Mouse (Mus musculus) embryonic facial prominence, embryonic 11.5 days (tissue): ENCODE results near the gene Fkbp8. TPM values are rescaled to one million over a fixed set of nuclear protein-coding genes. Genes with fewer than 3 reads are reported as not detected.

Experiments
- polyA plus RNA-seq: library from polyadenylated mRNA; unstranded; fragments of >200 nt; fragmentation: Nextera tagmentation; extraction: Ambion mirVana; gene quantifications from 2 replicates; pipeline ENCODE4 v1.2.1, GENCODE M21; 2014

Gene Fkbp8
- polyA plus RNA-seq, 1 experiment from 2014 or later: 175 TPM

Other genes with a start within 250 kb of the Fkbp8 start
- gene Homer3, start 244.9 kb upstream of the Fkbp8 start, polyA plus RNA-seq: 48.9 and 52.9 TPM in 2 replicates
- gene Ddx49, start 225.2 kb upstream of the Fkbp8 start, polyA plus RNA-seq: 51.4 and 52.5 TPM in 2 replicates
- 220 and 271 TPM in 2 replicates for gene Cope, start 225.2 kb upstream of the Fkbp8 start, polyA plus RNA-seq
- 3.9 and 4.0 TPM in 2 replicates for gene Cers1, start 211.9 kb upstream of the Fkbp8 start, polyA plus RNA-seq
- 0.22 and 3.1 TPM in 2 replicates for gene Gdf1, start 197.9 kb upstream of the Fkbp8 start, polyA plus RNA-seq
- 20.4 and 21.0 TPM in 2 replicates for gene Upf1, start 174.4 kb upstream of the Fkbp8 start, polyA plus RNA-seq
- gene Comp, start 154.2 kb upstream of the Fkbp8 start, polyA plus RNA-seq: 0.17 TPM in 1 of 2 replicates, not detected in the other
- gene Crtc1, start 88.1 kb upstream of the Fkbp8 start, polyA plus RNA-seq: 10.2 and 11.8 TPM in 2 replicates
- gene Klhl26, start 50.8 kb upstream of the Fkbp8 start, polyA plus RNA-seq: 15.4 and 17.9 TPM in 2 replicates
- gene Tmem59l, start 40.4 kb upstream of the Fkbp8 start, polyA plus RNA-seq: 25.4 and 25.7 TPM in 2 replicates
- gene Crlf1, start 34.6 kb upstream of the Fkbp8 start, polyA plus RNA-seq: 63.8 and 64.7 TPM in 2 replicates
- 126 and 140 TPM in 2 replicates for gene Rex1bd, start 21.0 kb upstream of the Fkbp8 start, polyA plus RNA-seq
- gene Uba52, start 16.9 kb upstream of the Fkbp8 start, polyA plus RNA-seq: 783 and 884 TPM in 2 replicates
- gene Kxd1, start 232 bp downstream of the Fkbp8 start, polyA plus RNA-seq: 47.4 and 49.9 TPM in 2 replicates
- gene Ell, start 11.7 kb downstream of the Fkbp8 start, polyA plus RNA-seq: 15.3 and 16.1 TPM in 2 replicates
- gene Isyna1, start 66.6 kb downstream of the Fkbp8 start, polyA plus RNA-seq: 79.0 and 87.9 TPM in 2 replicates
- 108 and 123 TPM in 2 replicates for gene Ssbp4, start 81.1 kb downstream of the Fkbp8 start, polyA plus RNA-seq
- 0.32 and 0.98 TPM in 2 replicates for gene Lrrc25, start 88.4 kb downstream of the Fkbp8 start, polyA plus RNA-seq
- gene Gdf15, start 104.7 kb downstream of the Fkbp8 start, polyA plus RNA-seq: 0.20 TPM in 1 of 2 replicates, not detected in the other
- 59.8 and 71.3 TPM in 2 replicates for gene Pgpep1, start 132.7 kb downstream of the Fkbp8 start, polyA plus RNA-seq
- 323 and 334 TPM in 2 replicates for gene Lsm4, start 145.5 kb downstream of the Fkbp8 start, polyA plus RNA-seq
- 94.2 and 104 TPM in 2 replicates for gene Jund, start 171.2 kb downstream of the Fkbp8 start, polyA plus RNA-seq
- not detected in 2 replicates for gene Iqcn, start 175.7 kb downstream of the Fkbp8 start, polyA plus RNA-seq
- gene Gm3336, start 190.8 kb downstream of the Fkbp8 start, polyA plus RNA-seq: not detected in 2 replicates
- gene Pde4c, start 196.0 kb downstream of the Fkbp8 start, polyA plus RNA-seq: 0.06 and 0.20 TPM in 2 replicates
- 24.8 and 31.6 TPM in 2 replicates for gene Rab3a, start 227.0 kb downstream of the Fkbp8 start, polyA plus RNA-seq
- gene Mpv17l2, start 233.2 kb downstream of the Fkbp8 start, polyA plus RNA-seq: 25.8 and 33.5 TPM in 2 replicates
- gene Pik3r2, start 249.0 kb downstream of the Fkbp8 start, polyA plus RNA-seq: 30.1 and 33.4 TPM in 2 replicates